Mouse (Mus musculus) CH12.LX (cell line): ENCODE results near the gene Fbxw8.

Experiments
- CTCF ChIP-seq, 2 experiments: IDR thresholded peaks in 1 of 2; conservative IDR thresholded peaks in 1 of 2; 2 replicates each; pipeline ENCODE4 v1.5.1; 2011 to 2012; ENCODE audit warnings: low read depth in 2 of 2, low read length in 2 of 2, improper control_type of control experiment in 1 of 2, inconsistent platforms in 1 of 2, mild to moderate bottlenecking in 1 of 2, moderate library complexity in 1 of 2
- USF2 ChIP-seq: conservative IDR thresholded peaks from 2 replicates; pipeline ENCODE4 v1.6.1; 2011; ENCODE audit warnings: low read depth, low read length, improper control_type of control experiment

DNA sequence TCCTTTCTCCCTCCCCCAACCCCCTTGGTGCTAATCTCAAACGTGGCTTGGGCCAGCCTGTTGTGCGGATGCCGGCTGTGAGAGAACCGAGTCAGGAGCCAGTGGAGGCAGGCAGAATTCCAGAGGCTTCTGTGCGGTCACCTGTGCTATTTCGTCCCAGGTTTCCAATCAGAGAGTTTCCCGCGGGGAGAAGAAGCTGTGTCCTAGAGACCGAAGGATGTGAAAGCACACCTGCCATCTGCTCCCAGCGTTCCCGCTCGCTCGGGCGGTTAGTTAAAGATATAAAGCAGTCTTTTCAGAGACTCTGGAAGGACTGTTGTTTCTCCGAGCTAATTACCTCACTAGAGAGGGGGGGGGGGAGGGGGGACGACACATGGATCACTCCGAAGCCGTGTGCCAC lies 37.0 kb upstream of the Fbxw8 start:
- no peak for TF ChIP-seq USF2
- no peak for TF ChIP-seq CTCF (conservative IDR thresholded peaks at IDR 0.05 in 1 of 2, IDR thresholded peaks at IDR 0.05 in 1 of 2; ENCODE audit: low read depth in 2 of 2, low read length in 2 of 2)
